Mouse (Mus musculus) cerebellum, adult 2 months (tissue): ENCODE results near the gene Cfap58.

Experiments
- CTCF ChIP-seq: fragments of 200-500 bp; IDR thresholded peaks from 2 replicates; pipeline ENCODE4 v1.5.1; 2011; ENCODE audit warnings: low read depth, mild to moderate bottlenecking, control low read depth, low read length, moderate library complexity, borderline replicate concordance; ENCODE audit not compliant: insufficient read depth
- POLR2A ChIP-seq: fragments of 200-500 bp; IDR thresholded peaks from 2 replicates; pipeline ENCODE4 v1.6.1; 2011; ENCODE audit warnings: low read length, control low read depth, borderline replicate concordance; ENCODE audit not compliant: insufficient read depth

GRCm38 (mm10) chr19:47900558-47900957, 36.9 kb upstream of the Cfap58 start:
- TF ChIP-seq CTCF (no peak), POLR2A (no peak)
